Mouse (Mus musculus): ENCODE measurements around the gene Acpp.

DNA sequence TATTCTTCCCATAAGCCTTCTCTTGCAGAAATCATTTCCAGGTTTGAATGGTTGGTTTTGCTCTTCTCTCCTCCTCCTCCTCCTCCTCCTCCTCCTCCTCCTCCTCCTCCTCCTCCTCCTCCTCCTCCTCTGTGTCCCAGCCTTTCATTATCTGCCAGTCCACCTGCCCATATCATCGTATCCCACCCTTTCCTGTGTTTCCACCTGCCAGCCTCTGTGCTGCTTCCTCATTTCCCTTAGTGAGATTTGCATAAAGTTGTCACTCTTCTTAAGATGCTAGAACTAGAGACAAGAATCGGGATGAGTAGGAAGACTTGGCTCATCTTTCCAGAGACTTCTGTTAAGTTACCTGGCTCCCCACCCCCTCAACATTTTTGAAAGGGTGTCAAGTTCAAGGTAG lies 73.0 kb downstream of the Acpp start:
- no peak for TF ChIP-seq CTCF (IDR thresholded peaks at IDR 0.05)
- TF ChIP-seq EP300 (IDR thresholded peaks at IDR 0.05), result no peak
